Mouse (Mus musculus) neural tube, embryonic 14.5 days (tissue): ENCODE results near the gene Atp5c1. TPM values are rescaled to one million over a fixed set of nuclear protein-coding genes. Genes with fewer than 3 reads are reported as not detected.

Experiments used
- ATAC-seq: fragments of 200-750 bp; cut with Nextera tagmentation; 2 replicates; pipeline ENCODE4 v1.8.0; 2017; ENCODE audit warnings: low read depth, mild to moderate bottlenecking, moderate TSS enrichment, moderate library complexity
- H3K27ac ChIP-seq: fragments of 300-500 bp; sonication (generic); 2 replicates; pipeline ENCODE4 v1.5.1; 2014; ENCODE audit warnings: low read depth, mild to moderate bottlenecking, control low read depth, low read length, moderate library complexity, mixed read lengths
- H3K27me3 ChIP-seq: fragments of 300-500 bp; sonication (generic); 2 replicates; pipeline ENCODE4 v1.6.1; 2014; ENCODE audit warnings: low read length; ENCODE audit not compliant: control insufficient read depth, insufficient read depth
- H3K36me3 ChIP-seq: fragments of 300-500 bp; sonication (generic); 2 replicates; pipeline ENCODE4 v1.6.1; 2014; ENCODE audit warnings: low read length, mixed read lengths; ENCODE audit not compliant: control insufficient read depth, insufficient read depth
- H3K4me1 ChIP-seq: fragments of 300-500 bp; sonication (generic); 2 replicates; pipeline ENCODE4 v1.6.1; 2014; ENCODE audit warnings: low read length; ENCODE audit not compliant: control insufficient read depth, insufficient read depth
- H3K4me2 ChIP-seq: fragments of 300-500 bp; sonication (generic); 2 replicates; pipeline ENCODE4 v1.6.1; 2014; ENCODE audit warnings: mild to moderate bottlenecking, low read depth, low read length, control low read depth
- H3K4me3 ChIP-seq: fragments of 300-500 bp; sonication (generic); 2 replicates; pipeline ENCODE4 v1.5.1; 2014; ENCODE audit warnings: low read depth, low read length, control low read depth, mixed read lengths
- H3K9ac ChIP-seq: fragments of 300-500 bp; sonication (generic); replicated peaks from 2 replicates; pipeline ENCODE4 v1.6.1; 2014; ENCODE audit warnings: low read depth, mild to moderate bottlenecking, control low read depth, low read length, mixed read lengths
- H3K9me3 ChIP-seq: fragments of 300-500 bp; sonication (generic); 2 replicates; pipeline ENCODE4 v1.6.1; 2016; ENCODE audit warnings: low read length; ENCODE audit not compliant: control insufficient read depth
- WGBS: fragments of 180-500 bp; shearing (Covaris S2); extraction: QIAGEN DNeasy Blood & Tissue Kit; methylation state at CpG from one replicate; pipeline ENCODE4 v1.1.7; 2014; 5-methylcytosine and 5-hydroxymethylcytosine counted together
- polyA plus RNA-seq: library from polyadenylated mRNA; unstranded; fragments of >200 nt; fragmentation: Nextera tagmentation; extraction: Ambion mirVana; gene quantifications from 2 replicates; pipeline ENCODE4 v1.2.1, GENCODE M21; 2014

The Atp5c1 gene
- polyA plus RNA-seq, result 612 and 652 TPM in 2 replicates

GRCm38 (mm10) chr2:10080310-10081010 lies at the start of gene Atp5c1, which contains the start of gene Kin:
Atp5c1 (minus strand) TSS chr2:10080510.
Kin (plus strand) TSS chr2:10080593.
- Histone ChIP-seq H3K27me3 (no peaks in the 10 kb centered on the region), H3K4me3 (peak within 1 kb of the TSS; percentile 99), H3K27ac (peak within 1 kb of the TSS; percentile 92), H3K36me3 (0 out of 2 replicates have a peak, but pooled peaks cover 5% of the 10 kb centered on the region), H3K4me2 (peak within 1 kb of the TSS; percentile 68), H3K9ac (peak within 1 kb of the TSS; percentile 99), H3K4me1 (peaks cover 22% of the 10 kb centered on the region), H3K9me3 (no peaks in the 10 kb centered on the region)
- ATAC-seq, result peak; percentile 99
- WGBS, result under 1% methylated on average over 49 of the region's 61 CpGs

- Histone ChIP-seq H3K9ac (no peak overlapping the region), H3K9me3 (no peaks in the 10 kb centered on the region), H3K4me1 (no peaks in the 10 kb centered on the region), H3K4me2 (no peak overlapping the region), H3K36me3 (no peaks in the 10 kb centered on the region), H3K4me3 (no peak overlapping the region), H3K27me3 (no peaks in the 10 kb centered on the region), H3K27ac (no peak overlapping the region)
- no peak for ATAC-seq
- 85% methylated on average over 4 of the region's 4 CpGs for WGBS
Measured at GRCm38 (mm10) chr2:10128571-10128970, 48.3 kb upstream of the Atp5c1 start.

- Histone ChIP-seq H3K4me1 (no peaks in the 10 kb centered on the region), H3K4me2 (no peak overlapping the region), H3K27ac (no peak overlapping the region), H3K9me3 (no peaks in the 10 kb centered on the region), H3K27me3 (no peaks in the 10 kb centered on the region), H3K36me3 (no peaks in the 10 kb centered on the region), H3K4me3 (no peak overlapping the region), H3K9ac (no peak overlapping the region)
- 92% methylated on average over 5 of the region's 5 CpGs for WGBS
- no peak for ATAC-seq
Measured at GRCm38 (mm10) chr2:10127471-10127870, 47.2 kb upstream of the Atp5c1 start.

GRCm38 (mm10) chr2:10126122-10126521 lies 45.8 kb upstream of the Atp5c1 start:
- Histone ChIP-seq H3K9ac (no peak overlapping the region), H3K4me3 (no peak overlapping the region), H3K4me1 (no peaks in the 10 kb centered on the region), H3K27ac (no peak overlapping the region), H3K4me2 (no peak overlapping the region), H3K36me3 (no peaks in the 10 kb centered on the region), H3K9me3 (no peaks in the 10 kb centered on the region), H3K27me3 (no peaks in the 10 kb centered on the region)
- 92% methylated on average over 4 of the region's 4 CpGs for WGBS
- ATAC-seq, result no peak

GRCm38 (mm10) chr2:10121826-10122225 lies 41.5 kb upstream of the Atp5c1 start:
- 68% methylated on average over 3 of the region's 3 CpGs for WGBS
- Histone ChIP-seq H3K27me3 (no peaks in the 10 kb centered on the region), H3K36me3 (no peaks in the 10 kb centered on the region), H3K4me2 (no peak overlapping the region), H3K9me3 (no peaks in the 10 kb centered on the region), H3K4me3 (no peak overlapping the region), H3K4me1 (no peaks in the 10 kb centered on the region), H3K27ac (no peak overlapping the region), H3K9ac (no peak overlapping the region)
- ATAC-seq, result no peak

GRCm38 (mm10) chr2:10119276-10119675 lies 39.0 kb upstream of the Atp5c1 start:
- no peaks in the 10 kb centered on the region for H3K36me3 ChIP-seq
- H3K27ac ChIP-seq, result no peak overlapping the region
- H3K27me3 ChIP-seq, result no peaks in the 10 kb centered on the region
- no peaks in the 10 kb centered on the region for H3K9me3 ChIP-seq
- H3K4me3 ChIP-seq, result no peak overlapping the region
- WGBS, result 89% methylated on average over 8 of the region's 8 CpGs
- H3K4me2 ChIP-seq, result no peak overlapping the region
- no peak overlapping the region for H3K9ac ChIP-seq
- ATAC-seq, result no peak
- H3K4me1 ChIP-seq, result no peaks in the 10 kb centered on the region

- H3K9ac ChIP-seq, result no peak overlapping the region
- no peak overlapping the region for H3K27ac ChIP-seq
- H3K4me3 ChIP-seq, result no peak overlapping the region
- ATAC-seq, result no peak
- no peaks in the 10 kb centered on the region for H3K27me3 ChIP-seq
- no peaks in the 10 kb centered on the region for H3K36me3 ChIP-seq
- H3K9me3 ChIP-seq, result no peaks in the 10 kb centered on the region
- no peak overlapping the region for H3K4me2 ChIP-seq
- 63% methylated on average over 1 of the region's 1 CpGs for WGBS
- no peaks in the 10 kb centered on the region for H3K4me1 ChIP-seq
Measured at GRCm38 (mm10) chr2:10118751-10119150, 38.4 kb upstream of the Atp5c1 start.

- no peak overlapping the region for H3K4me3 ChIP-seq
- peak; percentile 87 for ATAC-seq
- H3K27me3 ChIP-seq, result no peaks in the 10 kb centered on the region
- H3K9ac ChIP-seq, result no peak overlapping the region
- no peak overlapping the region; the same call in 1 of the 2 replicates for H3K27ac ChIP-seq
- no peaks in the 10 kb centered on the region for H3K9me3 ChIP-seq
- WGBS, result 46% methylated on average over 6 of the region's 6 CpGs
- no peaks in the 10 kb centered on the region for H3K36me3 ChIP-seq
- no peaks in the 10 kb centered on the region for H3K4me1 ChIP-seq
- no peak overlapping the region for H3K4me2 ChIP-seq
Measured at GRCm38 (mm10) chr2:10108535-10109189, 28.4 kb upstream of the Atp5c1 start.

GRCm38 (mm10) chr2:10101180-10101579 lies 20.9 kb upstream of the Atp5c1 start:
- ATAC-seq, result peak; percentile 55; the same call in 1 of the 2 replicates
- Histone ChIP-seq H3K9me3 (no peaks in the 10 kb centered on the region), H3K27me3 (no peaks in the 10 kb centered on the region), H3K9ac (no peak overlapping the region), H3K36me3 (no peaks in the 10 kb centered on the region), H3K4me1 (no peaks in the 10 kb centered on the region), H3K27ac (no peak overlapping the region), H3K4me2 (no peak overlapping the region), H3K4me3 (no peak overlapping the region)
- WGBS, result 45% methylated on average over 6 of the region's 6 CpGs
